Mouse (Mus musculus): ENCODE data around the gene Ccnl1. TPM values are rescaled to one million over a fixed set of nuclear protein-coding genes. Genes with fewer than 3 reads are reported as not detected.

Gene Ccnl1
- polyA plus RNA-seq (2011; ENCODE audit: insufficient read depth, insufficient read length, low read depth, missing spikeins) = 115 and 117 TPM in 2 replicates

- peak; percentile 46; the same call in 1 of the 2 replicates for TF ChIP-seq EP300 (IDR thresholded peaks at IDR 0.05; ENCODE audit: insufficient read depth, low read depth, low read length)
- no peak for TF ChIP-seq CTCF (IDR thresholded peaks at IDR 0.05; ENCODE audit: low read depth, low read length)
- peak; percentile 31 for TF ChIP-seq POLR2A (IDR thresholded peaks at IDR 0.05; ENCODE audit: insufficient read depth, low read length)
- Histone ChIP-seq H3K9me3 (replicated peaks; ENCODE audit: control insufficient read depth, insufficient read depth, low read length, poor library complexity, severe bottlenecking) (no peaks in the 10 kb centered on the region), H3K27ac (ENCODE audit: insufficient read depth, low read length) (peak within 1 kb of the TSS; percentile 78), H3K36me3 (ENCODE audit: control insufficient read depth, insufficient read depth, low read length, poor library complexity, severe bottlenecking) (peaks cover 33% of the 10 kb centered on the region), H3K27me3 (ENCODE audit: control insufficient read depth, insufficient read depth, low read length, poor library complexity, severe bottlenecking) (no peaks in the 10 kb centered on the region), H3K9ac (ENCODE audit: low read depth, poor library complexity, severe bottlenecking) (peak within 1 kb of the TSS; percentile 97), H3K4me1 (ENCODE audit: control insufficient read depth, insufficient read depth, low read length) (peaks cover 3% of the 10 kb centered on the region), H3K4me3 (ENCODE audit: low read depth, low read length) (peak within 1 kb of the TSS; percentile 94)
These were observed at the start of gene Ccnl1 for GRCm38 (mm10) chr3:65958102-65958839. Gene Ccnl1 (minus strand): TSS chr3:65958249.

- Histone ChIP-seq H3K4me3 (ENCODE audit: low read depth, low read length) (no peak overlapping the region), H3K36me3 (ENCODE audit: control insufficient read depth, insufficient read depth, low read length, poor library complexity, severe bottlenecking) (no peaks in the 10 kb centered on the region), H3K9me3 (replicated peaks; ENCODE audit: control insufficient read depth, insufficient read depth, low read length, poor library complexity, severe bottlenecking) (no peaks in the 10 kb centered on the region), H3K27me3 (ENCODE audit: control insufficient read depth, insufficient read depth, low read length, poor library complexity, severe bottlenecking) (no peaks in the 10 kb centered on the region), H3K4me1 (ENCODE audit: control insufficient read depth, insufficient read depth, low read length) (no peaks in the 10 kb centered on the region), H3K9ac (ENCODE audit: low read depth, poor library complexity, severe bottlenecking) (no peak overlapping the region), H3K27ac (ENCODE audit: insufficient read depth, low read length) (no peak overlapping the region)
- no peak for TF ChIP-seq POLR2A (IDR thresholded peaks at IDR 0.05; ENCODE audit: insufficient read depth, low read length)
- no peak for TF ChIP-seq EP300 (IDR thresholded peaks at IDR 0.05; ENCODE audit: insufficient read depth, low read depth, low read length)
- no peak for TF ChIP-seq CTCF (IDR thresholded peaks at IDR 0.05; ENCODE audit: low read depth, low read length)
These were observed 46.9 kb upstream of the Ccnl1 start for GRCm38 (mm10) chr3:66004989-66005388.

GRCm38 (mm10) chr3:66004220-66004951 is 46.3 kb upstream of the Ccnl1 start:
- no peaks in the 10 kb centered on the region for H3K9me3 ChIP-seq (replicated peaks; ENCODE audit: control insufficient read depth, insufficient read depth, low read length, poor library complexity, severe bottlenecking)
- H3K4me3 ChIP-seq (ENCODE audit: low read depth, low read length) = no peak overlapping the region
- H3K9ac ChIP-seq (ENCODE audit: low read depth, poor library complexity, severe bottlenecking) = no peak overlapping the region
- no peaks in the 10 kb centered on the region for H3K36me3 ChIP-seq (ENCODE audit: control insufficient read depth, insufficient read depth, low read length, poor library complexity, severe bottlenecking)
- TF ChIP-seq CTCF (IDR thresholded peaks at IDR 0.05; ENCODE audit: low read depth, low read length) = no peak
- TF ChIP-seq EP300 (IDR thresholded peaks at IDR 0.05; ENCODE audit: insufficient read depth, low read depth, low read length) = no peak
- TF ChIP-seq POLR2A (IDR thresholded peaks at IDR 0.05; ENCODE audit: insufficient read depth, low read length) = no peak
- H3K4me1 ChIP-seq (ENCODE audit: control insufficient read depth, insufficient read depth, low read length) = no peaks in the 10 kb centered on the region
- no peak overlapping the region for H3K27ac ChIP-seq (ENCODE audit: insufficient read depth, low read length)
- H3K27me3 ChIP-seq (ENCODE audit: control insufficient read depth, insufficient read depth, low read length, poor library complexity, severe bottlenecking) = no peaks in the 10 kb centered on the region

- Histone ChIP-seq H3K27ac (ENCODE audit: insufficient read depth, low read length) (no peak overlapping the region), H3K27me3 (ENCODE audit: control insufficient read depth, insufficient read depth, low read length, poor library complexity, severe bottlenecking) (no peaks in the 10 kb centered on the region), H3K9me3 (replicated peaks; ENCODE audit: control insufficient read depth, insufficient read depth, low read length, poor library complexity, severe bottlenecking) (no peaks in the 10 kb centered on the region), H3K36me3 (ENCODE audit: control insufficient read depth, insufficient read depth, low read length, poor library complexity, severe bottlenecking) (no peaks in the 10 kb centered on the region), H3K4me1 (ENCODE audit: control insufficient read depth, insufficient read depth, low read length) (no peaks in the 10 kb centered on the region), H3K4me3 (ENCODE audit: low read depth, low read length) (no peak overlapping the region), H3K9ac (ENCODE audit: low read depth, poor library complexity, severe bottlenecking) (no peak overlapping the region)
- TF ChIP-seq CTCF (IDR thresholded peaks at IDR 0.05; ENCODE audit: low read depth, low read length) = no peak
- TF ChIP-seq EP300 (IDR thresholded peaks at IDR 0.05; ENCODE audit: insufficient read depth, low read depth, low read length) = no peak
- no peak for TF ChIP-seq POLR2A (IDR thresholded peaks at IDR 0.05; ENCODE audit: insufficient read depth, low read length)
These were observed 42.4 kb upstream of the Ccnl1 start for GRCm38 (mm10) chr3:66000400-66000799.

GRCm38 (mm10) chr3:65997360-65998008 is 39.4 kb upstream of the Ccnl1 start:
- Histone ChIP-seq H3K9me3 (replicated peaks; ENCODE audit: control insufficient read depth, insufficient read depth, low read length, poor library complexity, severe bottlenecking) (no peaks in the 10 kb centered on the region), H3K9ac (ENCODE audit: low read depth, poor library complexity, severe bottlenecking) (no peak overlapping the region), H3K4me1 (ENCODE audit: control insufficient read depth, insufficient read depth, low read length) (no peaks in the 10 kb centered on the region), H3K27me3 (ENCODE audit: control insufficient read depth, insufficient read depth, low read length, poor library complexity, severe bottlenecking) (no peaks in the 10 kb centered on the region), H3K4me3 (ENCODE audit: low read depth, low read length) (no peak overlapping the region), H3K27ac (ENCODE audit: insufficient read depth, low read length) (no peak overlapping the region), H3K36me3 (ENCODE audit: control insufficient read depth, insufficient read depth, low read length, poor library complexity, severe bottlenecking) (no peaks in the 10 kb centered on the region)
- TF ChIP-seq EP300 (IDR thresholded peaks at IDR 0.05; ENCODE audit: insufficient read depth, low read depth, low read length) (no peak), CTCF (IDR thresholded peaks at IDR 0.05; ENCODE audit: low read depth, low read length) (no peak), POLR2A (IDR thresholded peaks at IDR 0.05; ENCODE audit: insufficient read depth, low read length) (no peak)
